Mouse (Mus musculus) gastrocnemius, postnatal 10 days (tissue): ENCODE data around the gene Adamtsl5. TPM values are rescaled to one million over a fixed set of nuclear protein-coding genes. Genes with fewer than 3 reads are reported as not detected.

Experiments used
- DNase-seq: peaks from one replicate; pipeline ENCODE4 v3.0.0; 2021; ENCODE audit warnings: mixed read lengths
- microRNA-seq, 2 experiments: library from miRNA; unstranded; fragments of <30 nt; microRNA quantifications; one replicate each; pipeline ENCODE4 v1.2.0; 2021
- total RNA-seq, 2 experiments: library from RNA; stranded (reverse); gene quantifications; 2 replicates each; pipeline ENCODE4 v1.2.3; 2021

Gene Adamtsl5
- total RNA-seq, 2 experiments from 2014 or later = 15.2 to 20.4 TPM

DNA sequence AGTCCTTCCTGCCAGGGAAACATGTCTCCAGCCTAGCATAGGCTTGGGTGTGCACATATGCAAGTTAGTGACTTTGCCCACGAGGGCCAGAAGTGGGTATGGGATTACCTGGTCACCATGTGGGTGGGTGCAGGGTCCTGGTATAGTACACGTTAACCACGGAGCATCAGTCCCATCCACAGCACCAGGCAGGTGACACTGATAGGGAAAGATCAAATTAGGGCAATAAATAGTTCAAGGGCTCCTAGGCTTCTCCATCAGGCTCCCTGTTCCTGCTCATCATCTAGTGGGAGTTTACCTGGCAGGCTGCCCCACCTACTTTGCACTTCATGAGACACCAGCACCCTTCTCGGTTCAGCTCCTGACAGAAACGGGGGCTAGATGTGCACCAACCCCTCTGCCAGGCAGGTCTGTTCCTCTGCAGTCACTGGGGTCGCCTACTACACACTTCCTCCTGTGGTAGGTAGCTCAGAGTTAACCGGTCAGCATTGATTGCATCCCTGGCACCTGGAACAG lies 53.4 kb downstream of the Adamtsl5 start:
- DNase-seq = no peak

DNA sequence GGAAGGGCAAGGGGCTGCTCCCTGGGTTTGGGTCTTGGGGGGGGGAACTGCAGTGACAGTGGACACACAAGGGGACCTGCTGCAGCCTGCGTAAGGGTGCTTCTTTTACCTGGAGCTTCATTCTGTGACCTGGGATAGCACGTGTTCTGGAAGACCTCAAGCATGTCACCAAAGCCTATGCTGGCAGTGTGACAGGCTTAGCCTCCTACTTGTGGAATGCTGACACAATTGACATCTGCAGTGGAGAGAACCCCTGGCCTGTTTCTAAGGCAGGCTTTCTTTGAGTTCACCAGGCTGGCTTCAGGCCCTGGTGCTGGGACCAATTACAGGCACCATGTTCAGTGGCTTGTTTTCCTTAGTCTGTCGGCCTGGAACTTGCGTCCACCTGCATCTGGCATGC lies 53.9 kb downstream of the Adamtsl5 start:
- no peak for DNase-seq

DNA sequence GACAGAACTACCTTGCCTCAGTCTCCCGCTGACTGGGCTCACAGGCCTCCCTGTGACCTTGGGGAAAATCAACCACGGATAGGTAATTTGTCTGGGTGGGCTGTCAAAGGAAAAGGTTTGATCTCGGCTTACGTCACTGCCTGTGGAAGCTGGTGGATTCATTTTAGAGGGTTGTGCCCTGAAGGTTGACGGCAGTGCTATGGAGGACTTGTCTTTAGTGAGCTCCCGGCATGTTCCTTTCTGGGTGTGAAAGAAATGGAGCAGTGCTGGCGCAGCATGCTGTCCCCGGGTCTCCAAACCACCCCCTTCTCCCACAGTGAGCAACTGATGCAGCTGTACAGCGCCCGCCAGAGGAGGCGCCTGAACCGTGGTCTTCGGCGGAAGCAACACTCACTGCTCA lies 54.9 kb downstream of the Adamtsl5 start:
- no peak for DNase-seq

DNA sequence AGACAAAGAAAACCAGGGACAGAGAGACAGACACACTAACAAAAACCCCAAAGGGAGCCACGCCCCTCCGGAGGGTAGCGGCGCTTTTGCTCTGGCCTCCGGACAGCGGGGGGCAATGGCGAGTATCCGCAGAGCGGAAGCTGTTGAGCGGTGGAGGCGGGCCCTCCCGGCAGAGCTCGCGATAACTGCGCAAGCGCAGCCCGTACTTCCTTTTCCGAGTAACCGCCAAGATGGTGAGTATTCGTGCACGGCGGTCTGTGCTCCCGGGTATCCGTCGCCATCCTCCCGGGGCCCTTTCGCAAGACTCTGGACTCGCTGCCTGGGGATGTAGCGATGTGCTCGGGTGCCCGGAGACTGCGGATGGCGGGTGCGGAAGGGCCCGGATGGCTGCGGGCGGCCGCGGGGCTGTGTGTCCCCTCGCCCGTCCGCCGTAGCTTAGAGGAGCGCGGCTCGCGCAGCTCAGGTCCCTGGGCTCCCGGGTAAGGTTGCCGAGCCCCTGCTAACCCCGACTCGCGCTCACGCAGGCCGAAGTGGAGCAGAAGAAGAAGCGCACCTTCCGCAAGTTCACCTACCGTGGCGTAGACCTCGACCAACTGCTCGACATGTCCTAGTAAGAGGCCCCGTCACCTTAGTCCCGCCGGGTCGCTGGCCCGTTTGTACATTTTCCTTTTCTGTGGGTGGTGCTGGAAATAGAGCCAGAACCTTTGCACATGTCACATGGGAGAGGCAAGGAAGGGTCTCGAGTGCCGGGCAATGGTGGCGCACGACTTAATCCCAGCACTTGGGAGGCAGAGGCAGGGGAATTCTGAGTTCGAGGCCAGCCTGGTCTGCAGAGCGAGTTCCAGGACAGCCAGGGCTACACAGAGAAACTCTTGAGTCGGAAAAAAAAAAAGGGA lies 55.7 kb downstream of the Adamtsl5 start, which contains the start of gene Rps15:
Rps15 (plus strand) TSS at position 203 of the 896 bp plus-strand sequence.
- DNase-seq = peak; percentile 95

Small RNA genes within 50 kb of the gene (microRNA-seq; reads per million reads assigned to microRNA genes)
- gene Gm22721 = 0 reads per million in 2 experiments

Other genes starting within 250 kb of the Adamtsl5 start
- 10 to 100 TPM in 1 of 2 experiments, 1 to 10 TPM in 1; 7.7 to 11.6 TPM for gene Sbno2, start 242.8 kb downstream of the Adamtsl5 start, total RNA-seq
- 100 to 1,000 TPM; 105 to 110 TPM for gene Stk11, start 232.6 kb downstream of the Adamtsl5 start, total RNA-seq
- 100 to 1,000 TPM; 576 to 659 TPM for gene Atp5d, start 209.8 kb downstream of the Adamtsl5 start, total RNA-seq
- 1 to 10 TPM; 2.3 to 3.2 TPM for gene Cbarp, start 207.6 kb downstream of the Adamtsl5 start, total RNA-seq
- 10 to 100 TPM; 34.3 to 62.7 TPM for gene Midn, start 200.1 kb downstream of the Adamtsl5 start, total RNA-seq
- 10 to 100 TPM; 84.3 to 88.4 TPM for gene Cirbp, start 182.4 kb downstream of the Adamtsl5 start, total RNA-seq
- gene 1600002K03Rik, start 175.5 kb downstream of the Adamtsl5 start, total RNA-seq = 1 to 10 TPM; 3.9 to 5.5 TPM
- gene Efna2, start 168.9 kb downstream of the Adamtsl5 start, total RNA-seq = 1 to 10 TPM; 1.1 to 1.9 TPM
- 10 to 100 TPM; 26.4 to 31.3 TPM for gene Mum1, start 122.0 kb downstream of the Adamtsl5 start, total RNA-seq
- 100 to 1,000 TPM; 371 to 457 TPM for gene Ndufs7, start 99.3 kb downstream of the Adamtsl5 start, total RNA-seq
- gene Gamt, start 87.4 kb downstream of the Adamtsl5 start, total RNA-seq = 100 to 1,000 TPM; 342 to 351 TPM
- 10 to 100 TPM; 67.8 to 81.0 TPM for gene Dazap1, start 86.9 kb downstream of the Adamtsl5 start, total RNA-seq
- 100 to 1,000 TPM; 952 to 954 TPM for gene Rps15, start 56.0 kb downstream of the Adamtsl5 start, total RNA-seq
- gene Apc2, start 52.4 kb downstream of the Adamtsl5 start, total RNA-seq = under 1 TPM; 0.87 to 0.95 TPM
- 10 to 100 TPM; 10.5 to 13.1 TPM for gene 2310011J03Rik, start 27.9 kb downstream of the Adamtsl5 start, total RNA-seq
- 1 to 10 TPM in 1 of 2 experiments, under 1 TPM in 1; 0.75 to 1.5 TPM for gene Pcsk4, start 18.9 kb downstream of the Adamtsl5 start, total RNA-seq
- gene Reep6, start 18.5 kb downstream of the Adamtsl5 start, total RNA-seq = 1 to 10 TPM; 2.1 to 2.4 TPM
- gene Plk5, start 8.0 kb upstream of the Adamtsl5 start, total RNA-seq = not detected
- 10 to 100 TPM in 1 of 2 experiments, 1 to 10 TPM in 1; 8.9 to 12.2 TPM for gene Mex3d, start 39.2 kb upstream of the Adamtsl5 start, total RNA-seq
- gene Mbd3, start 51.1 kb upstream of the Adamtsl5 start, total RNA-seq = 100 to 1,000 TPM; 107 to 120 TPM
- gene Uqcr11, start 58.4 kb upstream of the Adamtsl5 start, total RNA-seq = 100 to 1,000 TPM; 725 to 806 TPM
- gene Tcf3, start 85.2 kb upstream of the Adamtsl5 start, total RNA-seq = 10 to 100 TPM; 33.0 to 43.2 TPM
- gene Onecut3, start 146.4 kb upstream of the Adamtsl5 start, total RNA-seq = not detected
- not detected for gene Atp8b3, start 190.7 kb upstream of the Adamtsl5 start, total RNA-seq
- 10 to 100 TPM; 13.1 to 16.7 TPM for gene Rexo1, start 213.1 kb upstream of the Adamtsl5 start, total RNA-seq
- 1 to 10 TPM; 3.5 to 5.8 TPM for gene Klf16, start 228.9 kb upstream of the Adamtsl5 start, total RNA-seq
- 10 to 100 TPM; 69.6 to 73.3 TPM for gene Abhd17a, start 241.9 kb upstream of the Adamtsl5 start, total RNA-seq